Mouse (Mus musculus) lung, embryonic 14.5 days (tissue): ENCODE measurements around the gene Isca2. TPM values are rescaled to one million over a fixed set of nuclear protein-coding genes. Genes with fewer than 3 reads are reported as not detected.

Experiments used
- ATAC-seq: fragments of 200-750 bp; cut with Nextera tagmentation; 2 replicates; pipeline ENCODE4 v1.8.0; 2017; ENCODE audit warnings: mild to moderate bottlenecking, moderate TSS enrichment, moderate library complexity; ENCODE audit not compliant: insufficient read depth
- DNase-seq: peaks from one replicate; pipeline ENCODE4 v3.0.0-alpha.2; 2015
- H3K27ac ChIP-seq: fragments of 300-500 bp; sonication (generic); 2 replicates; pipeline ENCODE4 v1.5.1; 2014; ENCODE audit warnings: low read depth, mild to moderate bottlenecking, moderate library complexity
- H3K27me3 ChIP-seq: fragments of 300-500 bp; sonication (generic); 2 replicates; pipeline ENCODE4 v1.6.1; 2014; ENCODE audit warnings: low read length, control low read depth; ENCODE audit not compliant: insufficient read depth
- H3K36me3 ChIP-seq: fragments of 300-500 bp; sonication (generic); 2 replicates; pipeline ENCODE4 v1.6.1; 2014; ENCODE audit warnings: control low read depth; ENCODE audit not compliant: insufficient read depth
- H3K4me1 ChIP-seq: fragments of 300-500 bp; sonication (generic); 2 replicates; pipeline ENCODE4 v1.6.1; 2014; ENCODE audit warnings: antibody characterized with exemption, control low read depth; ENCODE audit not compliant: insufficient read depth
- H3K4me2 ChIP-seq: fragments of 300-500 bp; sonication (generic); 2 replicates; pipeline ENCODE4 v1.6.1; 2014; ENCODE audit warnings: mild to moderate bottlenecking
- H3K4me3 ChIP-seq: fragments of 300-500 bp; sonication (generic); 2 replicates; pipeline ENCODE4 v1.5.1; 2014; ENCODE audit warnings: low read depth, low read length
- H3K9ac ChIP-seq: fragments of 300-500 bp; sonication (generic); 2 replicates; pipeline ENCODE4 v1.6.1; 2014
- H3K9me3 ChIP-seq: fragments of 300-500 bp; sonication (generic); 2 replicates; pipeline ENCODE4 v1.6.1; 2016; ENCODE audit warnings: low read depth, low read length, control low read depth
- CTCF ChIP-seq: IDR thresholded peaks from 2 replicates; pipeline ENCODE4 v1.5.1; 2016; ENCODE audit warnings: antibody characterized with exemption, low read depth
- WGBS: fragments of 180-500 bp; shearing (Covaris S2); extraction: QIAGEN DNeasy Blood & Tissue Kit; methylation state at CpG from one replicate; pipeline ENCODE4 v1.1.7; 2014; 5-methylcytosine and 5-hydroxymethylcytosine counted together
- polyA plus RNA-seq: library from polyadenylated mRNA; unstranded; fragments of >200 nt; fragmentation: Nextera tagmentation; extraction: Ambion mirVana; gene quantifications from 2 replicates; pipeline ENCODE4 v1.2.1, GENCODE M21; 2014

The Isca2 gene
- polyA plus RNA-seq, 1 experiment from 2014 or later, result 131 TPM

- no peak for TF ChIP-seq CTCF
- H3K4me1 ChIP-seq, result 0 out of 2 replicates have a peak, but pooled peaks cover 5% of the 10 kb centered on the region
- no peaks in the 10 kb centered on the region for H3K9me3 ChIP-seq
- H3K27me3 ChIP-seq, result no peaks in the 10 kb centered on the region
- DNase-seq (no peak), ATAC-seq (no peak)
- no peak overlapping the region for H3K27ac ChIP-seq
- no peak overlapping the region for H3K4me3 ChIP-seq
- 65% methylated on average over 4 of the region's 4 CpGs for WGBS
- no peaks in the 10 kb centered on the region for H3K36me3 ChIP-seq
- no peak overlapping the region for H3K4me2 ChIP-seq
- no peak overlapping the region for H3K9ac ChIP-seq
These were observed 19.6 kb downstream of the Isca2 start for GRCm38 (mm10) chr12:84792629-84793028.

GRCm38 (mm10) chr12:84794647-84795046, 21.6 kb downstream of the Isca2 start:
- no peak for ATAC-seq
- Histone ChIP-seq H3K4me2 (no peak overlapping the region), H3K9me3 (no peaks in the 10 kb centered on the region), H3K27ac (no peak overlapping the region), H3K4me3 (no peak overlapping the region), H3K9ac (no peak overlapping the region), H3K36me3 (no peaks in the 10 kb centered on the region), H3K27me3 (no peaks in the 10 kb centered on the region), H3K4me1 (0 out of 2 replicates have a peak, but pooled peaks cover 5% of the 10 kb centered on the region)
- no peak for DNase-seq
- no peak for TF ChIP-seq CTCF
- 87% methylated on average over 8 of the region's 8 CpGs for WGBS

DNA sequence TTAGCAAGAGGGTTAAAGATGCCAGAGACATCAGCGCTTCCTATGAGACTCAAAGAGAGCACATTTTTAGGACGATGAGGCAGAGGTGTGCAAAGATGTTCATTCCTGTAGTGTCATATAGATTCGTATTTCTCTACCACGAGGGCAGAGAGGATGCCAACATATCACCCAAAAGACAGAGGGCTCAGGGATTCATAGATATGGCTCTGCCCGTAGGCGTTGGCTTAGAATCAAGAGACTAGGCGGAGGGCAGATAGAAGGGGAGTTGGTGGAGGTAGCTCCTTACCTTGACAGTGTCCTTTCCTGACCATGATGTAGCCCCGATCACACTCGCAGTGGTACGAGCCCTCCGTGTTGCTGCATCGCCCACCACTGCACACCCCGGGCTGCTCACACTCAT, 26.0 kb downstream of the Isca2 start:
- DNase-seq, result no peak

DNA sequence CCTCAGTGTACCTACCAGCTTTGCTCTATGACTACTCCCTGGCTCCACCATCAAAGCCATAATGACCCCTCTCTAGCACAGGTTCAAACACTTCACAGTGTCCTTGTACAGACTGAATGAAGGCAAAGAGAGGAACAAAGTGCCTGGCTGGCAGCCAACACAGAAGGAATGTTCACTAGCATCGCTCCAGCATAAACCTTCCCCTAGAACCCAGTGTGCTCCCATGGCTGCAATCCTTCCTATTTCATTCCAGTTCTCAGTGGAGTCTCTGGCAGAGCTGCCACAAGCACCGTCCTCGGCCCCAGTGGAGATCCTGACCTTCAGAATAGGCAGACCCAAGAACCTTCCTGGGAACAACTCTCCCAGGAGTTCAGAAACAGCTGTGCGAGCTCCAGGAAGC, 27.4 kb downstream of the Isca2 start:
- Histone ChIP-seq H3K4me1 (no peaks in the 10 kb centered on the region), H3K36me3 (no peaks in the 10 kb centered on the region), H3K9ac (no peak overlapping the region), H3K27me3 (no peaks in the 10 kb centered on the region), H3K4me3 (no peak overlapping the region), H3K4me2 (no peak overlapping the region), H3K9me3 (no peaks in the 10 kb centered on the region), H3K27ac (peak overlapping the region; percentile 77)
- ATAC-seq (peak; percentile 75), DNase-seq (peak; percentile 87)
- no peak for TF ChIP-seq CTCF
- 28% methylated on average over 4 of the region's 4 CpGs for WGBS

More for the DNA sequence above, 26.0 kb downstream of the Isca2 start:
- Histone ChIP-seq H3K9ac (no peak overlapping the region), H3K36me3 (no peaks in the 10 kb centered on the region), H3K4me3 (no peak overlapping the region), H3K27me3 (no peaks in the 10 kb centered on the region), H3K4me2 (no peak overlapping the region), H3K4me1 (no peaks in the 10 kb centered on the region), H3K9me3 (no peaks in the 10 kb centered on the region), H3K27ac (no peak overlapping the region)
- ATAC-seq, result no peak
- WGBS, result 91% methylated on average over 13 of the region's 13 CpGs
- TF ChIP-seq CTCF, result no peak

GRCm38 (mm10) chr12:84801532-84802110, 28.6 kb downstream of the Isca2 start:
- no peaks in the 10 kb centered on the region for H3K27me3 ChIP-seq
- no peak overlapping the region for H3K4me2 ChIP-seq
- DNase-seq (no peak), ATAC-seq (no peak)
- no peak for TF ChIP-seq CTCF
- H3K4me1 ChIP-seq, result no peaks in the 10 kb centered on the region
- no peak overlapping the region for H3K4me3 ChIP-seq
- no peak overlapping the region for H3K27ac ChIP-seq
- no peak overlapping the region for H3K9ac ChIP-seq
- H3K36me3 ChIP-seq, result no peaks in the 10 kb centered on the region
- no peaks in the 10 kb centered on the region for H3K9me3 ChIP-seq
- 75% methylated on average over 13 of the region's 13 CpGs for whole genome bisulfite sequencing

GRCm38 (mm10) chr12:84802625-84803024, 29.6 kb downstream of the Isca2 start:
- H3K9me3 ChIP-seq, result no peaks in the 10 kb centered on the region
- H3K4me2 ChIP-seq, result no peak overlapping the region
- H3K27me3 ChIP-seq, result no peaks in the 10 kb centered on the region
- DNase-seq (no peak), ATAC-seq (no peak)
- H3K4me3 ChIP-seq, result no peak overlapping the region
- TF ChIP-seq CTCF, result no peak
- WGBS, result 83% methylated on average over 3 of the region's 3 CpGs
- no peaks in the 10 kb centered on the region for H3K4me1 ChIP-seq
- no peak overlapping the region for H3K27ac ChIP-seq
- H3K36me3 ChIP-seq, result no peaks in the 10 kb centered on the region
- no peak overlapping the region for H3K9ac ChIP-seq

DNA sequence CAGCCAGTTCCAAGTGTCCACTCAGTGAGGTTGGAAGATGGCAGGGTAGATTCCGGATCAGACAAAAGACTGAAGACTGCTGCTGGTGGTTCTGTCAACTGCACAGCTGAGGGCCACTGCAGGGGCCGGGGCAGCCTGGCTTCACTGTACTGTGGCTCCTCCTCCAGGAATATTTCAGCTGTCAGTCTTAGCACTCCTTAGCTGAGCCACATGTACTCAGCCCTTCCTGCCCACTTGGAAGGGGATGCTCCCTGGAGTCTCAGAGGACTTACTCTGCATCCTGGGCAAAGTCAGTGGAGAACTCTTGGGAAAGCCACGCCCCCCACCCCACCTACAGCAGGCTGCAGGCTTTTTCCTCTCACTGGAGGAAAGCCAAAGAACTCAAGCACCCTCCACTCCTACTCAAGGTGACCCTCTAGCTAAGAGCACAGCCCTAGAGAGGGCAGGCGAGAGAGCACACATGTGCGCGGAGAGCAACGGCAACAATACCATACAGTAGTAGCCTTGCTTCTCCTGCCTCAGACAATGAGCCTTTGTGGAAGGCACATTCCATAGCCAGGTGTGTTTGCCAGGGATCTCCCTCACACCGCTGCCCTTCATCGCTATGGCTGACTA, 32.3 kb downstream of the Isca2 start:
- Histone ChIP-seq H3K4me1 (no peaks in the 10 kb centered on the region), H3K9me3 (no peaks in the 10 kb centered on the region), H3K36me3 (no peaks in the 10 kb centered on the region), H3K4me3 (no peak overlapping the region), H3K9ac (no peak overlapping the region), H3K27me3 (no peaks in the 10 kb centered on the region), H3K4me2 (no peak overlapping the region), H3K27ac (peak overlapping the region; percentile 86)
- ATAC-seq (peak; percentile 96), DNase-seq (peak; percentile 86)
- TF ChIP-seq CTCF, result peak; percentile 15; the same call in 1 of the 2 replicates
- WGBS, result 51% methylated on average over 9 of the region's 9 CpGs
